Mouse (Mus musculus) cerebellum, postnatal 14 days (tissue): ENCODE measurements around the gene Prss57.

Experiments used
- DNase-seq, 2 experiments: peaks; one replicate each; pipeline ENCODE4 v3.0.0; 2021; ENCODE audit warnings: mixed read lengths in 2 of 2

Prss57 gene

GRCm38 (mm10) chr10:79806972-79807371 lies 16.2 kb upstream of the Prss57 start:
- DNase-seq: no peak

- no peak for DNase-seq
Observed at GRCm38 (mm10) chr10:79806331-79806730, 15.6 kb upstream of the Prss57 start.

- DNase-seq: no peak
Observed at GRCm38 (mm10) chr10:79805636-79806035, 14.9 kb upstream of the Prss57 start.

GRCm38 (mm10) chr10:79803716-79804323 lies 13.1 kb upstream of the Prss57 start:
- DNase-seq: peak; percentile 85

GRCm38 (mm10) chr10:79802331-79802971 lies 11.7 kb upstream of the Prss57 start:
- peak; percentile 41 to 53 for DNase-seq

GRCm38 (mm10) chr10:79801837-79802236 lies 11.1 kb upstream of the Prss57 start:
- DNase-seq: no peak

GRCm38 (mm10) chr10:79800508-79800907 lies 9.7 kb upstream of the Prss57 start:
- peak in 1 of 2 experiments; percentile 42 for DNase-seq

GRCm38 (mm10) chr10:79798289-79798928 lies 7.6 kb upstream of the Prss57 start:
- DNase-seq: no peak

GRCm38 (mm10) chr10:79797326-79797725 lies 6.6 kb upstream of the Prss57 start:
- no peak for DNase-seq

- no peak for DNase-seq
Observed at GRCm38 (mm10) chr10:79795905-79796304, 5.1 kb upstream of the Prss57 start.

GRCm38 (mm10) chr10:79794491-79794931 lies 3.8 kb upstream of the Prss57 start:
- peak in 1 of 2 experiments; percentile 44 for DNase-seq

GRCm38 (mm10) chr10:79793738-79794490 lies 3.2 kb upstream of the Prss57 start:
- DNase-seq: peak; percentile 59 to 65

GRCm38 (mm10) chr10:79793051-79793737 lies 2.4 kb upstream of the Prss57 start, which contains the start of gene Palm:
Gene Palm (plus strand): TSS chr10:79793572.
- peak; percentile 92 to 93 for DNase-seq

GRCm38 (mm10) chr10:79792339-79793040 lies 1.7 kb upstream of the Prss57 start:
- DNase-seq: no peak

GRCm38 (mm10) chr10:79789581-79789980 lies 1.2 kb downstream of the Prss57 start:
- DNase-seq: no peak

- DNase-seq: peak; percentile 92 to 94
Observed at GRCm38 (mm10) chr10:79788386-79789158, 2.2 kb downstream of the Prss57 start.

- DNase-seq: peak; percentile 60 to 79
Observed at GRCm38 (mm10) chr10:79783920-79784800, 6.6 kb downstream of the Prss57 start.

GRCm38 (mm10) chr10:79783050-79783449 lies 7.7 kb downstream of the Prss57 start:
- no peak for DNase-seq

GRCm38 (mm10) chr10:79781956-79782355 lies 8.8 kb downstream of the Prss57 start:
- DNase-seq: no peak

- no peak for DNase-seq
Observed at GRCm38 (mm10) chr10:79781139-79781538, 9.6 kb downstream of the Prss57 start.
